Mouse (Mus musculus): ENCODE measurements around the gene Mrpl9. TPM values are rescaled to one million over a fixed set of nuclear protein-coding genes. Genes with fewer than 3 reads are reported as not detected.

Gene Mrpl9
- polyA plus RNA-seq, 1 experiment = 86.4 TPM

DNA sequence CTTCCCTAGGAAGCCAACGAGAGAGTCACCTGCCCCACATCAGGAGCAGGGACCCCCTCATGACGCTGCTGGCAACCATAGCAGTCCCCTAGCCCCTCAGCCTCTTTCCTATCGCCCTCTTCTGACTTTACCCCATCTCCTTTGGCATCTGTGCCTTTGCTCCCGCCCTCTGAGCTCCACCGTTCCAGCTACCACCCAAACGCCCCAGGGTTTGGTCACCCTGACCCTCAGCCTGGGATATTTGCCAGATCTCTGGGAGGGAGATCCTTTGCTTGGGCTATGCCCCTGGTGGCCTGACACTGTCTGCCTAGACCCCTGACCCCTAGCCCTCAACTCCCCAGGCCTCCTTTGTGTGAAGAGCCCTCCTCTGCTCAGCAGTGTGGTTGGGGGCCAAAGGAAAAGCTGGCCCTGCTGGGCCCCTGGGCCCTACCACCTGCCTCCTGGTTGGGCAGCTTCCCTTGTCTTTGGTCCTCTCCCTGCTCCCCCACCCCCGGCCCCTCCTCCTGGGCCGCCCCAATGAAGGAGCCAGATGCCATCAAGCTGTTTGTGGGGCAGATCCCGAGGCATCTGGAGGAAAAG, 35.6 kb downstream of the Mrpl9 start:
- Histone ChIP-seq H3K27ac (replicated peaks; ENCODE audit: low read depth, low read length) (no peak overlapping the region), H3K4me1 (ENCODE audit: control insufficient read depth, insufficient read depth, insufficient read length, low read length) (no peaks in the 10 kb centered on the region; the same call in 1 of the 2 replicates), H3K4me3 (ENCODE audit: insufficient read depth, low read depth, low read length) (no peak overlapping the region)

DNA sequence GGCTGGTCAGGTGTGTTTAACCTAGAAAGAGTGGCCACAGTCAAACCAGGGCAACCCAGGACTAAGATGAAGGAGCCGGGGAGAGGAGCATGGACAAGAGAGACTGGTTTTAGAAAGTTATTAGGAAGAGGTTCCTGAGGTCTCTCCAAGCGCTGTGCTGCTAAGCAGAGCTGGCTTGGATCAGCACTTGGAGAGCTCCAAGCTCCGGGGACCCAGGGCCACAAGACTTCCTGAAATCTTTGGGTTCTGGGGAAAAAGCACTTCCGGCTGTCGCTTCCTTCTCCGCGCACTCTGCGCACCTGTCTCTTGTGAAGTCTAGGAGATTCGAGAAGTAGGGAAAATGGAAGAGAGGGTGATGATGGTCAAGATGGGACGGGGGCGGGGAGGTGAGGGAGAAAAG, 36.4 kb downstream of the Mrpl9 start:
- Histone ChIP-seq H3K27ac (replicated peaks; ENCODE audit: low read depth, low read length) (no peak overlapping the region), H3K4me1 (ENCODE audit: control insufficient read depth, insufficient read depth, insufficient read length, low read length) (no peaks in the 10 kb centered on the region; the same call in 1 of the 2 replicates), H3K4me3 (ENCODE audit: insufficient read depth, low read depth, low read length) (no peak overlapping the region)

DNA sequence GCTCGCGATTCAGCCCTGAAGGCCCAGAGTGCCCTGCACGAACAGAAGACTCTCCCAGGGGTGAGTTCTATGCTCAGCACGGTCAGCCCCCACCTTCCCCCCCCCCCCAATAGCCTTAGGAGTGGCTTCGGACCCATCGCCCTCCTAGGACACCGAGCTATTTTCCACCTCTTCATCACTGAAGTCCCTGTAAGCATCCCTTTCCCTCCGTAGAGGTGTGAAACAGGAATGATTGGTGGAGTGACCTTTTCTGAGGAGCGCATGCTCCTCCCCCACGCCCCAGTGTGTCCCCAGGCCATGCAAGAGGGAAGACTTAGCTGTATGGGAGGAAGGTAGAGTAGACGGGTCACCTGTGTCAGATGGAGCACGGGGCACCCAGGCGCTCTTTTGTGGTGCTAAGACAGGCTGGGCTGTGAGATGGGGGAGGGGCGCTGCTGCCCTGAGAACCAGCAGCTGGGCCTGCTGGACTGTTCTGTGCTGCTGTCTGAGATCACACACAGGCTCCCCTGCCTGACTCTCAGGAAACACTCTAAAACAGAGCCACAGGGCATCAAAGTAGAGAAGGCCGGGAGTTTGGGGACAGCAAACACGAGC, 37.3 kb downstream of the Mrpl9 start, which contains the start of gene Riiad1:
Gene Riiad1, minus strand, starts transcription at position 51 of the 594 bp plus-strand sequence.
- H3K4me1 ChIP-seq (ENCODE audit: control insufficient read depth, insufficient read depth, insufficient read length, low read length) = no peaks in the 10 kb centered on the region; the same call in 1 of the 2 replicates
- no peak within 1 kb of the TSS for H3K27ac ChIP-seq (replicated peaks; ENCODE audit: low read depth, low read length)
- no peak within 1 kb of the TSS for H3K4me3 ChIP-seq (ENCODE audit: insufficient read depth, low read depth, low read length)

DNA sequence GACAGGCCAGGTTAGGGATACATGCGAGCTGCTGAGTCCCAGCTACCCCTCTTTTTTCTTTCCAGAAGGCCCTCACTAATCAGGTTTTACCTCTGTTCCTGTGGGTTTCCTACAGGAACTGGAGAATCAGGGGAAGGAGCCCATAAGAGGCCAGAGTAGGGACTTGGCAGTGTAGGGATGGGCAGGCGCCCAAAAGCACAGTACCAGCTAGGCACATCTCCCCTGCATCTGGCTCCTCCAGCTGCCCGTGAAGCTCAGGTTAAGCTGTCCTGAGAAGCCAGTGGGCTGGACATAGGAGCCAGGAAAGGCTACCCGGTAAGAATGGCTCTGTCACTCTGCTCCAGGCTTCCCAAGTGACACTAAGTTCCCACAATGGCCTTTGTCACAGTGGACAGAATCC, 38.3 kb downstream of the Mrpl9 start:
- Histone ChIP-seq H3K4me1 (ENCODE audit: control insufficient read depth, insufficient read depth, insufficient read length, low read length) (no peaks in the 10 kb centered on the region; the same call in 1 of the 2 replicates), H3K27ac (replicated peaks; ENCODE audit: low read depth, low read length) (no peak overlapping the region), H3K4me3 (ENCODE audit: insufficient read depth, low read depth, low read length) (no peak overlapping the region)

DNA sequence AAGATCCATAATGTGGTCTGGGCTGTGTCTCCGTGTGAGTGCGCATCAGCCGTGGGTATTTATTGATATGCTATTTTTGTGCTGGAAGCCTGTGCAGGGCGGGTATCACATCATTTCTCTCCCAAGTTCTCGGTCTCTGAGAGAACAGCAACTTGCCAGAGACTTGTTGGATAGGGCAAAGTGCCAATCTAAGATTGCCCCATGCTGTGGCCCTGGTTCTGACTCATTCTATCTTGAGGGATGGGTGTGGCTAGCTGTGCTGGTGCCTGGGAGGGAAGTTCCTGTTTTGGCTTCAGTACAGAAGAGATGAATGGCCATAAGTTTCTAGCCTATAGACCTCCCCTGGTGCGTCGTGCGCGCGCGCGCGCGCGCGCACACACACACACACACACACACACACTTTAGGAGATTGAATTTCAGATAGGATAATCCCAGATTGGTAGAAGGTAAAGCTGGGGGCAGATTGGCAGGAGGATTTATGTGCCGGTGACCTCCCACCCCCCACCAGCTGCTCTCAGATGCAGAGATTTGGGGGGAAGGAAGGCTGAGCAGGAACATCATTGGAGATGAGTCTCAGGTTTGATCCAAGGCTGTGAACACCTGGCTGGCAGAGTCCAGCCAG, 39.8 kb downstream of the Mrpl9 start:
- Histone ChIP-seq H3K4me1 (ENCODE audit: control insufficient read depth, insufficient read depth, insufficient read length, low read length) (no peaks in the 10 kb centered on the region), H3K27ac (replicated peaks; ENCODE audit: low read depth, low read length) (no peak overlapping the region)

DNA sequence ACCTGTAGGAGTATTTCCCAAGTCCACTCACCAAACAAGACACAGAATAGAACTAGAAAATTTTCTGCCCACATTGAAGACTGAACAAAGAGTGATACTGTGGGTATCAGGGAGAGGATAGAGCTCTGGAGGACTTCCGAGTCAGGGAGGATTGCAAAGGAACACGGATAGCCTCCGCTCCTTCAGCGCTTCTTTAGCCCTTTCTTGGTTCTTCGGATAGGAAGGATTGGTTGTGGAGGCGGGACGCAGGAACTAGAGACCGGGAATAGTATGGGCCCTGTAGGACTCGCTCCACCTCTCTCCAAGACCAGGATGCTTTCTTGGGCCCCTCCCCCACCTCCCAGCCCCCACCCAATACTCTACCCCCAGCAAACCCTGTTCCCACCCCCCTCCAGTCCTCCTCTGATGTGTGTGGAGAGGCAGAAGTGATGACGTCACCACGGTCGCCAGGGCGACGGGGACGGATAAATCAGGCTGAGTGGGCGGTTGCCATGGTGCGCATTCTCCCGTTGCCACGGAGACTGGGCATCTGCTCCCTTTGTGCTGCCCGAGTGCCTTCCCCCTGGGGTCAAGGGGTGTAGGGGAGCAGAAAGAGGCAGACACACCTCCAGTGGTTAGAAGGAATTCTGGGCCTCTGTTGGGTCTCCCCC, 40.8 kb downstream of the Mrpl9 start:
- H3K4me3 ChIP-seq (ENCODE audit: insufficient read depth, low read depth, low read length) = no peak overlapping the region
- no peak overlapping the region for H3K27ac ChIP-seq (replicated peaks; ENCODE audit: low read depth, low read length)
- H3K4me1 ChIP-seq (ENCODE audit: control insufficient read depth, insufficient read depth, insufficient read length, low read length) = no peaks in the 10 kb centered on the region

More for the DNA sequence above, 39.8 kb downstream of the Mrpl9 start:
- H3K4me3 ChIP-seq (ENCODE audit: insufficient read depth, low read depth, low read length) = no peak overlapping the region

DNA sequence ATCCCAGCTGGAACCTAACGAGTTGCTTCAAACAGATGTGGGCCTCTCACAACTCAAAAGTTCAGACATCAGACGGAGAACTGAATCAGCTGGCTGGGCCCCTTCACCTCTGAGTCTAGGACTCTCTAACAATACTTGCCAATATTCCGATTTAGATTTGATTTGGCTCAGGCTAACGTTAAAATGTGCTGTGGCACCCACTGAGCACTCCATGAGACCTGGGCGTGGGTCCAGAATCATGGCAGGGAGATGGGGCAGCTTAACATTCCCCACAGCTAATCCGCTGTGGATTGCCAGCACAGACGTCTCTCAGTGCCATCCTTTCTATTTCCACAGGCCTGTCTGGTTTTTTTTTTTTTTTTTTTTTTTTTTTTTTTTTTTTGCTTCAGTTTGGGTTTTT, 42.8 kb downstream of the Mrpl9 start:
- Histone ChIP-seq H3K27ac (replicated peaks; ENCODE audit: low read depth, low read length) (no peak overlapping the region), H3K4me1 (ENCODE audit: control insufficient read depth, insufficient read depth, insufficient read length, low read length) (no peaks in the 10 kb centered on the region), H3K4me3 (ENCODE audit: insufficient read depth, low read depth, low read length) (no peak overlapping the region)

DNA sequence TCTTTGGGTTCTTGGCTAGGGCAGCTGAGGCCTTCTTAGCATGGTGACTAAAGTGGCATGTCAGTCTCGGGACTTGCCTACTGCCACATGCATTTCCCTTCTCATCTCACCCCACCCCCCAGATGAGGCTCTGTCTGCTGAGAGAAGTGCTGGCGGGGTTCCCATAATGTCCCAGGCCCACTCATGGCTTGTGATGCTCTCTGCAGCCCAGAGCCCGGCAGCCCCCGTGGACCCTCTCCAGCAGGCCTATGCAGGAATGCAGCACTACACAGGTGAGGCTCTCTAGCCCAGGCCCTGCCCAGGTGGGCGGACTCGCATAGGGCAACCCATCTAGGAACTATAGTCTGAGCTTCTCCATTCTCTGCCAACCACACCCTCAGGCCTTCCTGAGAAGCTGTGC, 44.5 kb downstream of the Mrpl9 start:
- H3K27ac ChIP-seq (replicated peaks; ENCODE audit: low read depth, low read length) = no peak overlapping the region
- no peaks in the 10 kb centered on the region for H3K4me1 ChIP-seq (ENCODE audit: control insufficient read depth, insufficient read depth, insufficient read length, low read length)
- H3K4me3 ChIP-seq (ENCODE audit: insufficient read depth, low read depth, low read length) = no peak overlapping the region

DNA sequence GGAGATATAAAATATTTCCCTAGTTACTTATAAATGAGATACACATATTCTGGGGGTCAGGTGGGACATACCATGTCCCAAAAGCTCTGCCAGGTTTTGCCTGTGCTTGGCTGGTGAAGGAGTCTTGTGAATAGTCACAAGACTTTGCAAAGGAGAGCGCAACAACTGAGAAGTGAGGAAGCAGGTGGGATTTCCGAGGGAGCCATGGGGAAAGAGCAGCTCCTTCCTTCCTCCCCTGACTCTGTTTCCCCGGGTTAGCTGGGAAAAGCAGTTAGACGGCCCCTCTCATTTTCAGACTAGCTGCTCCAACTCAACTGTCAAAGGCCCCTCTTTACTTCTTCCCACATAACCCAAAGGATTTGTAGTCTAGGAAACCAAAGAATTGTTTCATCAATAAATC, 54.0 kb downstream of the Mrpl9 start:
- Histone ChIP-seq H3K27ac (replicated peaks; ENCODE audit: low read depth, low read length) (no peak overlapping the region), H3K4me1 (ENCODE audit: control insufficient read depth, insufficient read depth, insufficient read length, low read length) (no peaks in the 10 kb centered on the region), H3K4me3 (ENCODE audit: insufficient read depth, low read depth, low read length) (no peak overlapping the region)

Other genes with a start within 250 kb of the Mrpl9 start
- not detected in 2 replicates for gene Gm5286, start 246.6 kb upstream of the Mrpl9 start, polyA plus RNA-seq (2012; ENCODE audit: insufficient read depth, insufficient read length, missing spikeins)
- gene Gm4778, start 179.3 kb upstream of the Mrpl9 start, polyA plus RNA-seq (2012; ENCODE audit: insufficient read depth, insufficient read length, missing spikeins) = not detected in 2 replicates
- 20.7 and 24.0 TPM in 2 replicates for gene Them4, start 133.2 kb upstream of the Mrpl9 start, polyA plus RNA-seq (2012; ENCODE audit: insufficient read depth, insufficient read length, missing spikeins)
- not detected in 2 replicates for gene Them5, start 101.2 kb upstream of the Mrpl9 start, polyA plus RNA-seq (2012; ENCODE audit: insufficient read depth, insufficient read length, missing spikeins)
- 0.88 TPM in 1 of 2 replicates, not detected in the other for gene C2cd4d, start 80.9 kb upstream of the Mrpl9 start, polyA plus RNA-seq (2012; ENCODE audit: insufficient read depth, insufficient read length, missing spikeins)
- 40.2 and 47.9 TPM in 2 replicates for gene Rorc, start 70.5 kb upstream of the Mrpl9 start, polyA plus RNA-seq (2012; ENCODE audit: insufficient read depth, insufficient read length, missing spikeins)
- gene Lingo4, start 44.8 kb upstream of the Mrpl9 start, polyA plus RNA-seq (2012; ENCODE audit: insufficient read depth, insufficient read length, missing spikeins) = 0.28 and 0.71 TPM in 2 replicates
- gene Tdrkh, start 30.0 kb upstream of the Mrpl9 start, polyA plus RNA-seq (2012; ENCODE audit: insufficient read depth, insufficient read length, missing spikeins) = 24.3 and 29.6 TPM in 2 replicates
- not detected in 2 replicates for gene Oaz3, start 597 bp downstream of the Mrpl9 start, polyA plus RNA-seq (2012; ENCODE audit: insufficient read depth, insufficient read length, missing spikeins)
- gene Celf3, start 35.0 kb downstream of the Mrpl9 start, polyA plus RNA-seq (2012; ENCODE audit: insufficient read depth, insufficient read length, missing spikeins) = not detected in 2 replicates
- gene Riiad1, start 37.0 kb downstream of the Mrpl9 start, polyA plus RNA-seq (2012; ENCODE audit: insufficient read depth, insufficient read length, missing spikeins) = not detected in 2 replicates
- gene Snx27, start 139.4 kb downstream of the Mrpl9 start, polyA plus RNA-seq (2012; ENCODE audit: insufficient read depth, insufficient read length, missing spikeins) = 12.9 and 23.1 TPM in 2 replicates
- gene Gm10972, start 199.8 kb downstream of the Mrpl9 start, polyA plus RNA-seq (2012; ENCODE audit: insufficient read depth, insufficient read length, missing spikeins) = not detected in 2 replicates
- 0.42 and 0.79 TPM in 2 replicates for gene Tuft1, start 215.6 kb downstream of the Mrpl9 start, polyA plus RNA-seq (2012; ENCODE audit: insufficient read depth, insufficient read length, missing spikeins)